Mouse (Mus musculus): ENCODE results near the gene Olfr97. TPM values are rescaled to one million over a fixed set of nuclear protein-coding genes. Genes with fewer than 3 reads are reported as not detected.
"Not testable (repeated sequence)": the region's sequence is repeated elsewhere in the genome, so short reads cannot be mapped to it uniquely, and the experiment has no call there.

The Olfr97 gene
- total RNA-seq (2014; fragmentation: Nextera tagmentation) (not detected in 2 replicates), total RNA-seq (2017) (0.11 and 0.35 TPM in 2 replicates), polyA plus RNA-seq (2012) (not detected in 2 replicates)

- not testable (repeated sequence) for H3K4me3 ChIP-seq (ENCODE audit: low read depth, low read length); H3K27me3 ChIP-seq (ENCODE audit: insufficient read depth, low read length); ATAC-seq (ENCODE audit: extremely low read depth, insufficient number of reproducible peaks, low FRiP score, poor library complexity, severe bottlenecking); H3K4me1 ChIP-seq (ENCODE audit: insufficient read depth, low read depth, low read length); H3K9me3 ChIP-seq (replicated peaks); H3K36me3 ChIP-seq (replicated peaks); DNase-seq (ENCODE audit: low spot score)
These were observed at the start of gene Olfr97 for GRCm38 (mm10) chr17:37237230-37237629. TSS of gene Olfr97 (minus strand) at chr17:37237330.

GRCm38 (mm10) chr17:37283360-37283759, 46.2 kb upstream of the Olfr97 start, which contains the start of gene Olfr99:
TSS of gene Olfr99 (minus strand) at chr17:37283460.
- no peak for DNase-seq (ENCODE audit: low spot score)
- no peak for ATAC-seq (ENCODE audit: extremely low read depth, insufficient number of reproducible peaks, low FRiP score, poor library complexity, severe bottlenecking)
- Histone ChIP-seq H3K27me3 (ENCODE audit: insufficient read depth, low read length) (no peaks in the 10 kb centered on the region), H3K4me1 (ENCODE audit: insufficient read depth, low read depth, low read length) (no peaks in the 10 kb centered on the region), H3K4me3 (ENCODE audit: low read depth, low read length) (no peak within 1 kb of the TSS), H3K9me3 (replicated peaks) (no peaks in the 10 kb centered on the region), H3K36me3 (replicated peaks) (no peaks in the 10 kb centered on the region)
- TF ChIP-seq GATA2 (IDR thresholded peaks at IDR 0.05; ENCODE audit: borderline replicate concordance, low read depth, low read length) (no peak), TAL1 (conservative IDR thresholded peaks at IDR 0.05; ENCODE audit: low read depth, low read length) (no peak), POLR2AphosphoS5 (IDR thresholded peaks at IDR 0.05; ENCODE audit: insufficient replicate concordance, low read depth, low read length) (no peak), GATA1 (IDR thresholded peaks at IDR 0.05; ENCODE audit: borderline replicate concordance, low read length) (no peak), CTCF (IDR thresholded peaks at IDR 0.05; ENCODE audit: low read depth, low read length) (no peak)

- ATAC-seq (ENCODE audit: extremely low read depth, insufficient number of reproducible peaks, low FRiP score, poor library complexity, severe bottlenecking) = no peak
- no peak for TF ChIP-seq POLR2AphosphoS5 (IDR thresholded peaks at IDR 0.05; ENCODE audit: insufficient replicate concordance, low read depth, low read length)
- TF ChIP-seq TAL1 (conservative IDR thresholded peaks at IDR 0.05; ENCODE audit: low read depth, low read length) = no peak
- TF ChIP-seq GATA1 (IDR thresholded peaks at IDR 0.05; ENCODE audit: borderline replicate concordance, low read length) = no peak
- no peak for TF ChIP-seq GATA2 (IDR thresholded peaks at IDR 0.05; ENCODE audit: borderline replicate concordance, low read depth, low read length)
- TF ChIP-seq CTCF (IDR thresholded peaks at IDR 0.05; ENCODE audit: low read depth, low read length) = no peak
These were observed 43.2 kb upstream of the Olfr97 start for GRCm38 (mm10) chr17:37280331-37280730.

GRCm38 (mm10) chr17:37276573-37276972, 39.4 kb upstream of the Olfr97 start:
- Histone ChIP-seq H3K4me3 (ENCODE audit: low read depth, low read length) (no peak overlapping the region), H3K4me1 (ENCODE audit: insufficient read depth, low read depth, low read length) (no peaks in the 10 kb centered on the region), H3K36me3 (replicated peaks) (no peaks in the 10 kb centered on the region), H3K9me3 (replicated peaks) (no peaks in the 10 kb centered on the region), H3K27me3 (ENCODE audit: insufficient read depth, low read length) (no peaks in the 10 kb centered on the region)
- DNase-seq (ENCODE audit: low spot score) (no peak), ATAC-seq (ENCODE audit: extremely low read depth, insufficient number of reproducible peaks, low FRiP score, poor library complexity, severe bottlenecking) (no peak)
- TF ChIP-seq CTCF (IDR thresholded peaks at IDR 0.05; ENCODE audit: low read depth, low read length) = no peak
- no peak for TF ChIP-seq TAL1 (conservative IDR thresholded peaks at IDR 0.05; ENCODE audit: low read depth, low read length)
- no peak for TF ChIP-seq GATA1 (IDR thresholded peaks at IDR 0.05; ENCODE audit: borderline replicate concordance, low read length)
- no peak for TF ChIP-seq POLR2AphosphoS5 (IDR thresholded peaks at IDR 0.05; ENCODE audit: insufficient replicate concordance, low read depth, low read length)

More at GRCm38 (mm10) chr17:37280331-37280730, 43.2 kb upstream of the Olfr97 start:
- Histone ChIP-seq H3K4me1 (ENCODE audit: insufficient read depth, low read depth, low read length) (no peaks in the 10 kb centered on the region), H3K27me3 (ENCODE audit: insufficient read depth, low read length) (no peaks in the 10 kb centered on the region), H3K36me3 (replicated peaks) (no peaks in the 10 kb centered on the region), H3K4me3 (ENCODE audit: low read depth, low read length) (no peak overlapping the region), H3K9me3 (replicated peaks) (no peaks in the 10 kb centered on the region)
- DNase-seq (ENCODE audit: low spot score) = no peak

GRCm38 (mm10) chr17:37275626-37276248, 38.6 kb upstream of the Olfr97 start:
- DNase-seq (ENCODE audit: low spot score) (no peak), ATAC-seq (ENCODE audit: extremely low read depth, insufficient number of reproducible peaks, low FRiP score, poor library complexity, severe bottlenecking) (no peak)
- Histone ChIP-seq H3K4me1 (ENCODE audit: insufficient read depth, low read depth, low read length) (no peaks in the 10 kb centered on the region), H3K9me3 (replicated peaks) (peaks cover 4% of the 10 kb centered on the region), H3K4me3 (ENCODE audit: low read depth, low read length) (no peak overlapping the region), H3K36me3 (replicated peaks) (no peaks in the 10 kb centered on the region), H3K27me3 (ENCODE audit: insufficient read depth, low read length) (no peaks in the 10 kb centered on the region)
- no peak for TF ChIP-seq CTCF (IDR thresholded peaks at IDR 0.05; ENCODE audit: low read depth, low read length)
- no peak for TF ChIP-seq TAL1 (conservative IDR thresholded peaks at IDR 0.05; ENCODE audit: low read depth, low read length)
- TF ChIP-seq POLR2AphosphoS5 (IDR thresholded peaks at IDR 0.05; ENCODE audit: insufficient replicate concordance, low read depth, low read length) = no peak
- no peak for TF ChIP-seq GATA2 (IDR thresholded peaks at IDR 0.05; ENCODE audit: borderline replicate concordance, low read depth, low read length)
- no peak for TF ChIP-seq GATA1 (IDR thresholded peaks at IDR 0.05; ENCODE audit: borderline replicate concordance, low read length)

GRCm38 (mm10) chr17:37270702-37271092, 33.6 kb upstream of the Olfr97 start:
- Histone ChIP-seq H3K9me3 (replicated peaks) (peaks cover 12% of the 10 kb centered on the region), H3K4me1 (ENCODE audit: insufficient read depth, low read depth, low read length) (no peaks in the 10 kb centered on the region), H3K27me3 (ENCODE audit: insufficient read depth, low read length) (no peaks in the 10 kb centered on the region), H3K4me3 (ENCODE audit: low read depth, low read length) (no peak overlapping the region), H3K36me3 (replicated peaks) (no peaks in the 10 kb centered on the region)
- ATAC-seq (ENCODE audit: extremely low read depth, insufficient number of reproducible peaks, low FRiP score, poor library complexity, severe bottlenecking) (no peak), DNase-seq (ENCODE audit: low spot score) (no peak)
- TF ChIP-seq GATA2 (IDR thresholded peaks at IDR 0.05; ENCODE audit: borderline replicate concordance, low read depth, low read length) (no peak), GATA1 (IDR thresholded peaks at IDR 0.05; ENCODE audit: borderline replicate concordance, low read length) (no peak), CTCF (IDR thresholded peaks at IDR 0.05; ENCODE audit: low read depth, low read length) (no peak), TAL1 (conservative IDR thresholded peaks at IDR 0.05; ENCODE audit: low read depth, low read length) (no peak), POLR2AphosphoS5 (IDR thresholded peaks at IDR 0.05; ENCODE audit: insufficient replicate concordance, low read depth, low read length) (no peak)

Data from G1E (cell line).